ENCODE assay signal across 8 mouse cellular contexts in the genomic region with DNA sequence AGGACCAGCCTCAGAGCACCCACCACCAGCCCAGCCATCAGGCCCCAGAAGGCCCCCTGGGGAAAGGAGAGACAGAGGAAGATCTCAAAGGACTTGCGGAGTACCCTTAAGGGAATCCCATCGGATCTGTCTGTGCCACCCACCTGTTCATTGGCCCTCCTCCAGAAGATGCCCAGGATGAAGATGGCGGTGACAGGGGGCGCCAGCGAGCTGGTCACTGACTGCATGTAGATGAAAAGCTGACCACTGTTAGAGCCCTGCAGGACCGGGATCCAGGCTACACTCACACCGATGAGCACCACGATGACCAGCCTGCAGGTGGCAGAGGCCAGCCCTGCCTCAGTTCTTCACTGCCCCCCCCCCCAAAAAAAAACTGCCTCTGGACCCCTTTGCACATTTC. TPM values are rescaled to one million over a fixed set of nuclear protein-coding genes. Genes with fewer than 3 reads are reported as not detected.
A peak's percentile ranks its signal among the peaks of the same experiment; 100 is the strongest.
DNase-seq lines count a peak whose midpoint lies in the region; ATAC-seq lines count a peak whose summit lies in the region.

No protein-coding gene starts in this region.

- peak; percentile 40 to 47 for DNase-seq in adrenal gland, adult 18-20 months (ENCODE audit: low spot score in 2 of 2)
- DNase-seq in adrenal gland, postnatal 4 days (ENCODE audit: low spot score in 2 of 2) = no peak
- DNase-seq in left cerebral cortex, postnatal 10 days (ENCODE audit: extremely low spot score in 1 of 2, low spot score in 2 of 2) = peak; percentile 23 to 66
- DNase-seq in left cerebral cortex, adult 8-10 months (ENCODE audit: low spot score in 2 of 2) = no peak
- DNase-seq in adrenal gland, postnatal 36 days = peak; percentile 58 to 70
- peak; percentile 41 for DNase-seq in induced T-regulatory cell, adult 2 months (ENCODE audit: low read depth)
- DNase-seq in splenic B cell, adult 2 months (ENCODE audit: low read depth, low spot score) = peak; percentile 48

- no peaks in the 10 kb centered on the region for H3K27me3 ChIP-seq in splenic B cell, adult 2 months (ENCODE audit: control insufficient read depth, insufficient read depth, low read length, poor library complexity, severe bottlenecking)

- ATAC-seq in megakaryocyte, adult 5-6 weeks (ENCODE audit: poor library complexity, severe bottlenecking) = no peak

- intact Hi-C loops in left cerebral cortex, postnatal 10 days (cut with DNase I) = no loop called here

- peaks cover 29% of the 10 kb centered on the region for H3K36me3 ChIP-seq in splenic B cell, adult 2 months (ENCODE audit: control insufficient read depth, insufficient read depth, low read length, poor library complexity, severe bottlenecking)

RNA-seq across cellular contexts. Expression of a gene that starts 10.2 kb away (rescaled TPM):
- total RNA-seq in adrenal gland, adult 18-20 months (2021) = 1 to 10 TPM; 1.2 to 1.6 TPM
- total RNA-seq in adrenal gland, postnatal 4 days (2021) = 1 to 10 TPM; 1.7 to 2.9 TPM
- total RNA-seq in left cerebral cortex, postnatal 10 days (2021) = under 1 TPM; 0.06 to 0.09 TPM
- total RNA-seq in left cerebral cortex, adult 8-10 months (2022) = under 1 TPM in 2 of 4 experiments, not detected in 2; 0.09 to 0.28 TPM
- total RNA-seq in adrenal gland, postnatal 36 days (2021) = 1 to 10 TPM in 1 of 2 experiments, under 1 TPM in 1; 0.93 to 1.7 TPM
- not detected in 2 replicates for total RNA-seq in megakaryocyte, adult 5-6 weeks (2015)
- total RNA-seq in megakaryocyte, adult 5-6 weeks (2017) = not detected in 2 replicates

RNA-seq across cellular contexts. Expression of a gene that starts 20.6 kb away (rescaled TPM):
- 1 to 10 TPM; 7.4 to 8.2 TPM for total RNA-seq in adrenal gland, adult 18-20 months (2021)
- 10 to 100 TPM in 1 of 2 experiments, 1 to 10 TPM in 1; 9.1 to 10.8 TPM for total RNA-seq in adrenal gland, postnatal 4 days (2021)
- total RNA-seq in left cerebral cortex, postnatal 10 days (2021) = 1 to 10 TPM; 6.9 to 7.3 TPM
- total RNA-seq in left cerebral cortex, adult 8-10 months (2022) = 1 to 10 TPM; 3.3 to 5.2 (median 4.9) TPM
- 1 to 10 TPM; 7.9 to 8.9 TPM for total RNA-seq in adrenal gland, postnatal 36 days (2021)
- 0.85 and 2.4 TPM in 2 replicates for total RNA-seq in megakaryocyte, adult 5-6 weeks (2015)
- total RNA-seq in megakaryocyte, adult 5-6 weeks (2017) = 3.5 and 4.3 TPM in 2 replicates

RNA-seq across cellular contexts. Expression of a gene that starts 46.9 kb away (rescaled TPM):
- total RNA-seq in adrenal gland, adult 18-20 months (2021) = not detected
- 1 to 10 TPM in 1 of 2 experiments, under 1 TPM in 1; 0.23 to 5.6 TPM for total RNA-seq in adrenal gland, postnatal 4 days (2021)
- total RNA-seq in left cerebral cortex, postnatal 10 days (2021) = not detected
- under 1 TPM in 3 of 4 experiments, not detected in 1; 0.20 to 0.33 (median 0.32) TPM for total RNA-seq in left cerebral cortex, adult 8-10 months (2022)
- under 1 TPM in 1 of 2 experiments, not detected in 1; 0.13 TPM for total RNA-seq in adrenal gland, postnatal 36 days (2021)
- not detected in 2 replicates for total RNA-seq in megakaryocyte, adult 5-6 weeks (2015)
- total RNA-seq in megakaryocyte, adult 5-6 weeks (2017) = not detected in 2 replicates

Comparison
In these comparisons a context has a peak if more than half of its experiments do, and no peak if none do; other contexts are left out.
1. DNase-seq: peak in adrenal gland, adult 18-20 months (2 of 2), left cerebral cortex, postnatal 10 days (2 of 2), adrenal gland, postnatal 36 days (2 of 2), induced T-regulatory cell, adult 2 months (single experiment) and splenic B cell, adult 2 months (single experiment); none in adrenal gland, postnatal 4 days (0 of 2) and left cerebral cortex, adult 8-10 months (0 of 2).